Mouse (Mus musculus) heart, postnatal 0 days (tissue): ENCODE data around the gene Chn2.

Experiments used
- CTCF ChIP-seq: IDR thresholded peaks from 2 replicates; pipeline ENCODE4 v1.5.1; 2016; ENCODE audit warnings: antibody characterized with exemption, control low read depth, low read depth
- EP300 ChIP-seq: IDR thresholded peaks from 2 replicates; pipeline ENCODE4 v1.6.1; 2016; ENCODE audit warnings: antibody characterized with exemption, low read depth

- TF ChIP-seq CTCF = no peak
- TF ChIP-seq EP300 = no peak; the same call in 1 of the 2 replicates
These were observed 45.7 kb downstream of the Chn2 start for GRCm38 (mm10) chr6:54085009-54085408.
